Mouse (Mus musculus) ovary, postnatal 14 days (tissue): ENCODE data around the gene Gm19684.
"Not testable (repeated sequence)": the region's sequence is repeated elsewhere in the genome, so short reads cannot be mapped to it uniquely, and the experiment has no call there.

ENCODE experiments used
- DNase-seq: peaks from one replicate; pipeline ENCODE4 v3.0.0; 2022; ENCODE audit warnings: low spot score

The Gm19684 gene

DNA sequence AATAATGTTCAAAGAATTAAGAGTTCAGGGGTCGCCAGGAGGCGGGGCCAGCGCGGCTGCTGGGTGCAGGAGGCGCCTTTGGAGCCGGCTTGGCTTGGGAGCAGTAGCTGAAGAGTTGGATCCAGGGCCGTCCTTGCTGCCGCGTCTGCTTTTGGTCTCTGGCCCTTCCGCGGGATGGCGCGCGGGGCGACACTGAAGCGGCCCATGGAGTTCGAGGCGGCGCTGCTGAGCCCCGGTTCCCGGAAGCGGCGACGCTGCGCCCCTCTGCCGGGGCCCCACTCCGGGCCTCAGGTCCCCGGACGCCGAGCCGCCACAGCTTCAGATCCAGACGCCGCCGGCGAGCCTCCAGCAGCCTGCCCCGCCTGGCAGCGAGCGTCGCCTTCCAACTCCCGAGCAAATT is 57.5 kb downstream of the Gm19684 start:
- not testable (repeated sequence) for DNase-seq
